ENCODE assay signal across 7 mouse cellular contexts in genomic region chr8:83976779-83977350, GRCm38 (mm10). TPM values are rescaled to one million over a fixed set of nuclear protein-coding genes. Genes with fewer than 3 reads are reported as not detected.
A peak's percentile ranks its signal among the peaks of the same experiment; 100 is the strongest.
DNase-seq lines count a peak whose midpoint lies in the region; ATAC-seq and TF ChIP-seq lines count a peak whose summit lies in the region.

No protein-coding gene starts in this region.

- 81% methylated on average over 5 of the region's 5 CpGs for WGBS in heart, embryonic 15.5 days
- 84% methylated on average over 5 of the region's 5 CpGs for WGBS in lung, embryonic 14.5 days
- WGBS in limb, embryonic 12.5 days: 85% methylated on average over 5 of the region's 5 CpGs

- H3K4me2 ChIP-seq in heart, embryonic 15.5 days: peak overlapping the region; percentile 38; the same call in 1 of the 2 replicates
- no peak overlapping the region for H3K4me2 ChIP-seq in lung, embryonic 14.5 days
- H3K4me2 ChIP-seq in limb, embryonic 12.5 days: 0 out of 2 replicates have a peak overlapping the region, but pooled peaks have one; percentile 28

- H3K9me3 ChIP-seq in heart, embryonic 15.5 days (replicated peaks): no peaks in the 10 kb centered on the region
- no peaks in the 10 kb centered on the region for H3K9me3 ChIP-seq in lung, embryonic 14.5 days (ENCODE audit: low read depth, low read length)
- H3K9me3 ChIP-seq in limb, embryonic 12.5 days: no peaks in the 10 kb centered on the region

- intact Hi-C loops in heart, postnatal 10 days (cut with DNase I): no loop called here

- 0 out of 2 replicates have a peak overlapping the region, but pooled peaks have one; percentile 5 for H3K9ac ChIP-seq in heart, embryonic 15.5 days
- H3K9ac ChIP-seq in lung, embryonic 14.5 days: no peak overlapping the region
- H3K9ac ChIP-seq in limb, embryonic 12.5 days (replicated peaks): no peak overlapping the region

- peaks cover 12% of the 10 kb centered on the region; the same call in 1 of the 2 replicates for H3K36me3 ChIP-seq in heart, embryonic 15.5 days
- H3K36me3 ChIP-seq in lung, embryonic 14.5 days (ENCODE audit: insufficient read depth): peaks cover 32% of the 10 kb centered on the region
- H3K36me3 ChIP-seq in limb, embryonic 12.5 days: peaks cover 34% of the 10 kb centered on the region

- peak; percentile 14; the same call in 1 of the 2 replicates for TF ChIP-seq CTCF in lung, embryonic 14.5 days (IDR thresholded peaks at IDR 0.05; ENCODE audit: low read depth)

- H3K4me3 ChIP-seq in heart, embryonic 15.5 days: no peak overlapping the region
- H3K4me3 ChIP-seq in lung, embryonic 14.5 days (ENCODE audit: low read depth, low read length): no peak overlapping the region
- H3K4me3 ChIP-seq in limb, embryonic 12.5 days (replicated peaks): no peak overlapping the region

- H3K4me1 ChIP-seq in heart, embryonic 15.5 days (replicated peaks): peaks cover 73% of the 10 kb centered on the region
- peaks cover 9% of the 10 kb centered on the region; the same call in 1 of the 2 replicates for H3K4me1 ChIP-seq in lung, embryonic 14.5 days (ENCODE audit: insufficient read depth)
- peaks cover 36% of the 10 kb centered on the region for H3K4me1 ChIP-seq in limb, embryonic 12.5 days (replicated peaks)

- no peak for ATAC-seq in heart, embryonic 15.5 days (replicated peaks; ENCODE audit: insufficient number of reproducible peaks, insufficient read depth, low FRiP score, low read depth)
- no peak for ATAC-seq in lung, embryonic 14.5 days (ENCODE audit: insufficient read depth)
- ATAC-seq in limb, embryonic 12.5 days (ENCODE audit: insufficient number of reproducible peaks, insufficient read depth, low FRiP score, low TSS enrichment, low read depth): no peak

- H3K27ac ChIP-seq in heart, embryonic 15.5 days: peak overlapping the region; percentile 97; the same call in 1 of the 2 replicates
- no peak overlapping the region for H3K27ac ChIP-seq in lung, embryonic 14.5 days (ENCODE audit: low read depth)
- H3K27ac ChIP-seq in limb, embryonic 12.5 days: no peak overlapping the region

- no peak for DNase-seq in heart, postnatal 10 days
- no peak for DNase-seq in lung, embryonic 14.5 days
- DNase-seq in lung, postnatal 25 days (ENCODE audit: low spot score): no peak
- DNase-seq in T-cell, adult 2 months (ENCODE audit: low spot score): peak; percentile 22
- no peak for DNase-seq in cerebellum, postnatal 36 days

- no peaks in the 10 kb centered on the region for H3K27me3 ChIP-seq in heart, embryonic 15.5 days
- no peaks in the 10 kb centered on the region for H3K27me3 ChIP-seq in lung, embryonic 14.5 days (ENCODE audit: insufficient read depth, low read length)
- no peaks in the 10 kb centered on the region for H3K27me3 ChIP-seq in limb, embryonic 12.5 days

RNA-seq across cellular contexts. Expression of gene Prkaca, which starts 4.1 kb away (rescaled TPM):
- polyA plus RNA-seq in heart, embryonic 15.5 days (2015; fragmentation: Nextera tagmentation; extraction: Ambion mirVana): 246 and 260 TPM in 2 replicates
- total RNA-seq in heart, postnatal 10 days (2021): 100 to 1,000 TPM; 398 to 429 TPM
- 121 and 136 TPM in 2 replicates for polyA plus RNA-seq in lung, embryonic 14.5 days (2014; fragmentation: Nextera tagmentation; extraction: Ambion mirVana)
- polyA plus RNA-seq in limb, embryonic 12.5 days (2016; fragmentation: Nextera tagmentation; extraction: Ambion mirVana): 186 and 196 TPM in 2 replicates

RNA-seq across cellular contexts. Expression of gene Samd1, which starts 20.6 kb away (rescaled TPM):
- polyA plus RNA-seq in heart, embryonic 15.5 days (2015; fragmentation: Nextera tagmentation; extraction: Ambion mirVana): 5.6 and 5.9 TPM in 2 replicates
- 10 to 100 TPM; 30.6 to 39.0 TPM for total RNA-seq in heart, postnatal 10 days (2021)
- 16.0 and 17.3 TPM in 2 replicates for polyA plus RNA-seq in lung, embryonic 14.5 days (2014; fragmentation: Nextera tagmentation; extraction: Ambion mirVana)
- polyA plus RNA-seq in limb, embryonic 12.5 days (2016; fragmentation: Nextera tagmentation; extraction: Ambion mirVana): 13.0 and 14.4 TPM in 2 replicates

RNA-seq across cellular contexts. Expression of gene Asf1b, which starts 21.6 kb away (rescaled TPM):
- polyA plus RNA-seq in heart, embryonic 15.5 days (2015; fragmentation: Nextera tagmentation; extraction: Ambion mirVana): 55.8 and 63.3 TPM in 2 replicates
- total RNA-seq in heart, postnatal 10 days (2021): 1 to 10 TPM; 7.6 to 7.8 TPM
- polyA plus RNA-seq in lung, embryonic 14.5 days (2014; fragmentation: Nextera tagmentation; extraction: Ambion mirVana): 87.4 and 88.9 TPM in 2 replicates
- 52.2 and 54.3 TPM in 2 replicates for polyA plus RNA-seq in limb, embryonic 12.5 days (2016; fragmentation: Nextera tagmentation; extraction: Ambion mirVana)

RNA-seq across cellular contexts. Expression of gene Gm10644, which starts 21.9 kb away (rescaled TPM):
- 0.76 and 0.93 TPM in 2 replicates for polyA plus RNA-seq in heart, embryonic 15.5 days (2015; fragmentation: Nextera tagmentation; extraction: Ambion mirVana)
- total RNA-seq in heart, postnatal 10 days (2021): under 1 TPM; 0.20 to 0.22 TPM
- 0.50 and 0.64 TPM in 2 replicates for polyA plus RNA-seq in lung, embryonic 14.5 days (2014; fragmentation: Nextera tagmentation; extraction: Ambion mirVana)
- polyA plus RNA-seq in limb, embryonic 12.5 days (2016; fragmentation: Nextera tagmentation; extraction: Ambion mirVana): 0.40 and 0.63 TPM in 2 replicates

RNA-seq across cellular contexts. Expression of gene 1700067K01Rik, which starts 24.4 kb away (rescaled TPM):
- 0.74 and 0.90 TPM in 2 replicates for polyA plus RNA-seq in heart, embryonic 15.5 days (2015; fragmentation: Nextera tagmentation; extraction: Ambion mirVana)
- not detected for total RNA-seq in heart, postnatal 10 days (2021)
- polyA plus RNA-seq in lung, embryonic 14.5 days (2014; fragmentation: Nextera tagmentation; extraction: Ambion mirVana): 1.4 and 1.5 TPM in 2 replicates
- 0.73 and 1.6 TPM in 2 replicates for polyA plus RNA-seq in limb, embryonic 12.5 days (2016; fragmentation: Nextera tagmentation; extraction: Ambion mirVana)
